Mouse (Mus musculus): ENCODE data around the gene Hspa1b.
"Not testable (repeated sequence)": the region's sequence is repeated elsewhere in the genome, so short reads cannot be mapped to it uniquely, and the experiment has no call there.

The Hspa1b gene

GRCm38 (mm10) chr17:34955884-34956283, 3.2 kb downstream of the Hspa1b start:
- DNase-seq (ENCODE audit: low spot score in 2 of 2), result no peak

DNA sequence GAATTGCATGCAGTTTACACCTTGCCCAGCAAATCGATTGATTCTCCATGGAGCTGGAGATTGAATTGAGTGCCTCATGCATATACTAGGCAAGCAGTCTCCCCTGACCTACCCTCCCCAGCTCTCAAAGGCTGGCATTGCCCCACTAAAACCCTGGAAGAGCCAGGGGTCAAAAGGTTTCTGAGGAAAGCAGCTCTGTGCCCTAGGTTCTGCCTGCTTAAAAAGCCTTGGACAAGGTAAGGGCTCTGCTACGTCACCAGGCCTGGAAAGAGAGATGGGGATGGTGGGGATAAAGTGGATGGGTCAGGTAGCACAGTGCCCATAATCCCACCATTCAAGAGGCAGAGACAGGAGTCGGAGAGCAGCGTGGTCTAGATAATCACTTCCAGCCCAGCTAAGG, 4.2 kb downstream of the Hspa1b start:
- DNase-seq (ENCODE audit: low spot score in 2 of 2), result no peak

GRCm38 (mm10) chr17:34953904-34954303, 5.1 kb downstream of the Hspa1b start:
- no peak for DNase-seq (ENCODE audit: low spot score in 2 of 2)

DNA sequence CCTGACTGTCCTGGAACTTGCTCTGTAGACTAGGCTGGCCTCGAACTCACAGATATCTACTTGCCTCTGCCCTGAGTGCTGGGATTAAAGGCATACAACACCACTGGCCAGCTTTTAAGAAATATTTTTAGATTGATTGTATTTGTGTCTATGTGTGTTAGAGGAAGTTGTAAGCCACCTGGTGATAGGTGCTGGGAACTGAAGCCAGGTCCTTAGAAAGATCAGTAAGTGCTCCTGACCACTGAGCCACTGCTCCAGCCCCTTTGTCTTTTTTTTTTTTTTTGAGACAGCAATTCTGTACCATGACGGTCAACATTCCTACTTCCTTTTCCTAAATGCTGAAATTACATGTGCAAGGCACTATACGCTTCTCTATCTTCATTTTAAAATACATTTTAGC, 5.8 kb downstream of the Hspa1b start:
- no peak for DNase-seq (ENCODE audit: low spot score in 2 of 2)

DNA sequence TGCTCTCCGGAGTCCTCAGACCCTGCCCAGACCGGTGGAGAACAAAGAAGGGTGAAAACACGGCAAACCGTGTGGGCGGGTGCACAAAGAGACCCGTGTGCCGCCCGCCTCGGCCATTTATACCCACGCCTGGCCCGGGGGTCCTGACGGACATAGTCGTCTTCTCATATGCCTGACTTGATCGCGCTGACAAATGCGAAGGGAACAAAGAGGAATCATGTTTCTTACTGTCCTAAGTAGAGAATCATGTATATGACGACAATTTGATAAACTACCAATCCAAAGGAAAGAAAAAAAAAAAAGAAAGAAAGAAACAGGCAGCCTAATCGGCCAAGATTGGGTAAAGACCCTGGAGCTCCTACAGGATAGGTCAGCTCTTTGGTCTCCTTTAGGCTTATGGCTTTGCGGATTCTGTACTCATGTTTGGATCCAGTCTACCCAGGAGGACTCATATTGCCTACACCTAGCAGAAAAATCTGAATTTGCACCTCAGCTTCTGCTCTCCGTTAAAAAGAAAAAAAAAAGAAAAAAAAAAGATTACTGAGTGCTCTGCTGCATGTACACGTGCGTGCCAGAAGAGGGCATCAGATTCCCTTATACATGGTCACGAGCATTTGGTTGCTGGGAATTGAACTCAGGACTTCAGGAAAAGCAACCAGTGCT, 6.5 kb downstream of the Hspa1b start:
- DNase-seq (ENCODE audit: low spot score in 2 of 2), result peak; percentile 81 to 86

- no peak for DNase-seq (ENCODE audit: low spot score in 2 of 2)
Observed at GRCm38 (mm10) chr17:34951636-34952377, 7.2 kb downstream of the Hspa1b start.

DNA sequence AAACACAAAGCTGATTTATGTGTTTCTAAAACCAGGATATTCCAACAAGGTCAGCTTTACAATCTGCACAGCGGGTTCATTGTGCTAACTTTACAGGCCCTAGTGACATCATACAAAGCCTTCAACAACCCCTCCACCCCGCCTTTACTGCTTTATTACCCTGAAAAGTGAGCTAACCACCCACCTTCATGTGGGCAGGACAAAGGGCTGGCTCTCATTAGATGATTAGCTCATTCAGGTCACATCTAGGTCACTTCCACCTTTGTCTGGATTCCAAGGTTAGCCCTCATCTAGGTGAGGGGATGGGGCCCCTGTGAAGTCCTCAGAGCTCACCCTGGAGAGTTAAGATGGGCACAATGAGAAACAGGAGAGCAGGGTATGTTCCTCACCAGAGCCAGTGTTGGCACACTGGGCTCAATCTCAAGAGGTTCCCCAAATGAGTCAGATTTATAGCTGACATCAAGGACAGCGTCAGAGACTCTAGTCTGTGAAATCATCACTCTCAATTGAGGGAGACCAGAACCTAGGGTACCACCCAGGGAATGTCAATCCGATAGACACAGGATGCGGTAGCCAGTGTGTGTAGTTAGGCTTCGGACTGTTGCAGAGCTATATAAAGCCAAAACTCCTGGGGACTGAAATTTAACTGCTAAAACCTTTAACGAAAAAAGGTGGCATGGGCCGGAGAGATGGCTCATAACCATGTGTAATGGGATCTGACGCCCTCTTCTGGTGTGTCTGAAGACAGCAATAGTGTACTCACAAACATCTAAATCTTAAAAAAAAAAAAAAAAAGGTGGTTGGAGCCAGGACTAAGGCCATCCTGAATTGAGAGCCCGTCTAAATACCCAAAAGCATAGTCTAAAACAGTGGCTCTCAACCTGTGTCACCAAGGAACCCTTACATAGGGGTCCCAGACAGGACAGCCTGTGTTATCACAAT, 8.3 kb downstream of the Hspa1b start:
- DNase-seq (ENCODE audit: low spot score in 2 of 2), result no peak

DNA sequence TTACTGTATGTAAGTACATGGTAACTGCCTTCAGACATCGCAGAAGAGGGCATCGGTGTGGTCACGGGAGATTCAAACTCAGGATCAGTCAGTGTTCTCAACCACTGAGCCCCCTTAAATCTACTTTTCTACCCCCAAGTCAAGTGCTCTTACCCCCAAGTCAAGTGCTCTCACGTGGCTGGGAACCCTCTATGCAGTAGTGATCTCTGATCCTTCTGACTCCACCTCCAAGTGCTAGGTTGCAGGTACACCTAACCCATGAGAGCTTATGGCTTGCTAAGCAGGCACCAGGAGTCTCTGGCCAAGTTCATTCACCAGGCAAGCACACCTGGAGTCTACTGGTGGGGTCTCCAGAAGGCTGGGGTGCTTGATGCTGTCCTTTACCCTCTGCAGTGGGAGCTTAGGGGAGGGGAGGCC, 9.5 kb downstream of the Hspa1b start:
- no peak for DNase-seq (ENCODE audit: low spot score in 2 of 2)

- not testable (repeated sequence) for DNase-seq (ENCODE audit: low spot score in 2 of 2)
Observed at GRCm38 (mm10) chr17:34948721-34949552, 10.1 kb downstream of the Hspa1b start.

- peak in 1 of 2 experiments; percentile 29 for DNase-seq (ENCODE audit: low spot score in 2 of 2)
Observed at GRCm38 (mm10) chr17:34947606-34948005, 11.4 kb downstream of the Hspa1b start.

GRCm38 (mm10) chr17:34946486-34947140, 12.4 kb downstream of the Hspa1b start:
- no peak for DNase-seq (ENCODE audit: low spot score in 2 of 2)

- DNase-seq (ENCODE audit: low spot score in 2 of 2), result no peak
Observed at GRCm38 (mm10) chr17:34944362-34944761, 14.7 kb downstream of the Hspa1b start.

GRCm38 (mm10) chr17:34943128-34943815, 15.8 kb downstream of the Hspa1b start:
- no peak for DNase-seq (ENCODE audit: low spot score in 2 of 2)

GRCm38 (mm10) chr17:34941344-34942041, 17.5 kb downstream of the Hspa1b start:
- no peak for DNase-seq (ENCODE audit: low spot score in 2 of 2)

GRCm38 (mm10) chr17:34937960-34938505, 21.0 kb downstream of the Hspa1b start:
- DNase-seq (ENCODE audit: low spot score in 2 of 2), result no peak

DNA sequence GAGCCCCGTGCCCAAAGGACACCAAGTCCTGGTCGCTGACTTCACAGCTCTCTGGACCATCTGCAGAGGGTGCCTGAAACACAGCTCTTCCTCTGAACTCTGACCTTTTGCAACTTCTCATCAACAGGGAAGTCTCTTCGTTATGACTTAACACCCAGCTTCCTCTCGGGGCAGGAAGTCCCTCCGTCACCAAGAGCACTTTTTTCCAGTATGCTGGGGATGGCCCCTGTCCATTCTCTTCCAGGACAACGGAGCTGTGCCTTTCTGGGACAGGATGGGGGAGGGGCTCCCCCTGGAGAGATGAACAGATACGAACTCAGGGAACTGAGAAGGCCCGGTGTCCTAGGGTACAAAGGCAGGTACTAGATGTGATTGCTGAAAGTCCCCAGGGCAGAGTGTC, 24.2 kb downstream of the Hspa1b start:
- DNase-seq (ENCODE audit: low spot score in 2 of 2), result no peak

- DNase-seq (ENCODE audit: low spot score in 2 of 2), result no peak
Observed at GRCm38 (mm10) chr17:34934031-34934430, 25.0 kb downstream of the Hspa1b start.

DNA sequence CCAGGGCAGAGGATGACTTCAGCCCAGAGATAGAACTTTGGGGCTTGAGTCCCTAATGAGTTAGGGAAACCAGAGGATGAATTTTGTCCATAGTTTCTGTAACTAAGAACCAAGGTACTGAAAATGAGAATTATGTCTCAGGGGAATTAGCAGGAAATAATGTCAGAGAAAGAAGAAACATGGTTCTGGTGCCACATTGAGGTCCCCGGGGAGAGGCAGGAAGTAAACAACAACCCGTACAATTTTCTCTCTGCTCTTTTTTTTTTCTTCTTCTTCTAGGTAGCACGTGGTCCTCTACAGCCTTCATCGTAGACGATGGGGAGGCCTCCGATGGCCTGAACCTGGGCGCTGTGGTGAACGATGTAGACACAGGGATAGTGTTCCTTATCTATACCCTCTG, 26.8 kb downstream of the Hspa1b start:
- peak in 1 of 2 experiments; percentile 46 for DNase-seq (ENCODE audit: low spot score in 2 of 2)

GRCm38 (mm10) chr17:34931735-34932098, 27.3 kb downstream of the Hspa1b start:
- DNase-seq (ENCODE audit: low spot score in 2 of 2), result peak; percentile 34 to 47
